Mouse (Mus musculus) forebrain, embryonic 16.5 days (tissue): Measurements from ENCODE around the gene Tex22. TPM values are rescaled to one million over a fixed set of nuclear protein-coding genes. Genes with fewer than 3 reads are reported as not detected.

Experiments used
- ATAC-seq: fragments of 200-750 bp; cut with Nextera tagmentation; 2 replicates; pipeline ENCODE4 v1.8.0; 2017; ENCODE audit warnings: mild to moderate bottlenecking, moderate library complexity
- H3K27ac ChIP-seq: fragments of 300-500 bp; sonication (generic); 2 replicates; pipeline ENCODE4 v1.5.1; 2014; ENCODE audit warnings: low read length, control low read depth
- H3K27me3 ChIP-seq: fragments of 300-500 bp; sonication (generic); replicated peaks from 2 replicates; pipeline ENCODE4 v1.6.1; 2014; ENCODE audit warnings: low read length; ENCODE audit not compliant: control insufficient read depth, insufficient read depth
- H3K36me3 ChIP-seq: fragments of 300-500 bp; sonication (generic); 2 replicates; pipeline ENCODE4 v1.6.1; 2014; ENCODE audit not compliant: control insufficient read depth, insufficient read depth
- H3K4me1 ChIP-seq: fragments of 300-500 bp; sonication (generic); replicated peaks from 2 replicates; pipeline ENCODE4 v1.6.1; 2014; ENCODE audit warnings: low read length; ENCODE audit not compliant: control insufficient read depth, insufficient read depth
- H3K4me2 ChIP-seq: fragments of 300-500 bp; sonication (generic); 2 replicates; pipeline ENCODE4 v1.6.1; 2014; ENCODE audit warnings: mild to moderate bottlenecking, low read length, control low read depth
- H3K4me3 ChIP-seq: fragments of 300-500 bp; sonication (generic); replicated peaks from 2 replicates; pipeline ENCODE4 v1.5.1; 2014; ENCODE audit warnings: mild to moderate bottlenecking, low read length, control low read depth
- H3K9ac ChIP-seq: fragments of 300-500 bp; sonication (generic); replicated peaks from 2 replicates; pipeline ENCODE4 v1.6.1; 2014; ENCODE audit warnings: low read depth, low read length, control low read depth
- H3K9me3 ChIP-seq: fragments of 300-500 bp; sonication (generic); 2 replicates; pipeline ENCODE4 v1.6.1; 2016; ENCODE audit warnings: low read length; ENCODE audit not compliant: control insufficient read depth
- WGBS: fragments of 180-500 bp; shearing (Covaris S2); extraction: QIAGEN DNeasy Blood & Tissue Kit; methylation state at CpG from one replicate; pipeline ENCODE4 v1.1.7; 2014; 5-methylcytosine and 5-hydroxymethylcytosine counted together
- polyA plus RNA-seq: library from polyadenylated mRNA; unstranded; fragments of >200 nt; fragmentation: Nextera tagmentation; extraction: Ambion mirVana; gene quantifications from 2 replicates; pipeline ENCODE4 v1.2.1, GENCODE M21; 2015

Tex22 gene
- polyA plus RNA-seq, 1 experiment from 2014 or later, result not detected

- Histone ChIP-seq H3K4me2 (no peak overlapping the region), H3K27ac (no peak overlapping the region), H3K9me3 (no peaks in the 10 kb centered on the region), H3K36me3 (peaks cover 27% of the 10 kb centered on the region), H3K9ac (no peak overlapping the region), H3K4me3 (no peak overlapping the region), H3K27me3 (no peaks in the 10 kb centered on the region), H3K4me1 (no peaks in the 10 kb centered on the region)
- WGBS, result 91% methylated on average over 12 of the region's 12 CpGs
- ATAC-seq, result no peak
Measured at GRCm38 (mm10) chr12:113050671-113051070, 23.6 kb upstream of the Tex22 start.

GRCm38 (mm10) chr12:113051628-113052403 is 22.5 kb upstream of the Tex22 start:
- H3K36me3 ChIP-seq, result peaks cover 32% of the 10 kb centered on the region
- 75% methylated on average over 9 of the region's 9 CpGs for WGBS

GRCm38 (mm10) chr12:113056089-113056488 is 18.2 kb upstream of the Tex22 start:
- H3K36me3 ChIP-seq, result peaks cover 50% of the 10 kb centered on the region
- H3K27ac ChIP-seq, result no peak overlapping the region
- no peak for ATAC-seq
- no peak overlapping the region for H3K4me2 ChIP-seq
- H3K4me1 ChIP-seq, result no peaks in the 10 kb centered on the region
- 95% methylated on average over 8 of the region's 8 CpGs for WGBS
- no peak overlapping the region for H3K4me3 ChIP-seq
- no peak overlapping the region for H3K9ac ChIP-seq
- H3K9me3 ChIP-seq, result no peaks in the 10 kb centered on the region
- no peaks in the 10 kb centered on the region for H3K27me3 ChIP-seq

More at GRCm38 (mm10) chr12:113051628-113052403, 22.5 kb upstream of the Tex22 start:
- no peak for ATAC-seq
- Histone ChIP-seq H3K9me3 (no peaks in the 10 kb centered on the region), H3K4me2 (no peak overlapping the region), H3K4me3 (no peak overlapping the region), H3K9ac (no peak overlapping the region), H3K27ac (no peak overlapping the region), H3K27me3 (no peaks in the 10 kb centered on the region), H3K4me1 (no peaks in the 10 kb centered on the region)

- H3K4me1 ChIP-seq, result no peaks in the 10 kb centered on the region
- no peak overlapping the region for H3K4me2 ChIP-seq
- no peaks in the 10 kb centered on the region for H3K9me3 ChIP-seq
- peaks cover 42% of the 10 kb centered on the region for H3K36me3 ChIP-seq
- no peak overlapping the region for H3K9ac ChIP-seq
- no peak for ATAC-seq
- H3K4me3 ChIP-seq, result no peak overlapping the region
- no peaks in the 10 kb centered on the region for H3K27me3 ChIP-seq
- 91% methylated on average over 5 of the region's 5 CpGs for WGBS
- H3K27ac ChIP-seq, result no peak overlapping the region
Measured at GRCm38 (mm10) chr12:113060178-113060577, 14.1 kb upstream of the Tex22 start.

- Histone ChIP-seq H3K9ac (no peak overlapping the region), H3K4me2 (no peak overlapping the region)
- WGBS, result 94% methylated on average over 9 of the region's 9 CpGs
Measured at GRCm38 (mm10) chr12:113061606-113062005, 12.7 kb upstream of the Tex22 start.

GRCm38 (mm10) chr12:113062201-113062600 is 12.1 kb upstream of the Tex22 start:
- no peak overlapping the region for H3K27ac ChIP-seq
- H3K4me3 ChIP-seq, result no peak overlapping the region
- 89% methylated on average over 10 of the region's 10 CpGs for WGBS
- H3K36me3 ChIP-seq, result peaks cover 33% of the 10 kb centered on the region
- no peaks in the 10 kb centered on the region for H3K9me3 ChIP-seq
- no peak for ATAC-seq
- no peaks in the 10 kb centered on the region for H3K27me3 ChIP-seq
- no peak overlapping the region for H3K4me2 ChIP-seq
- no peak overlapping the region for H3K9ac ChIP-seq
- no peaks in the 10 kb centered on the region for H3K4me1 ChIP-seq

More at GRCm38 (mm10) chr12:113061606-113062005, 12.7 kb upstream of the Tex22 start:
- Histone ChIP-seq H3K27me3 (no peaks in the 10 kb centered on the region), H3K36me3 (peaks cover 39% of the 10 kb centered on the region), H3K4me1 (no peaks in the 10 kb centered on the region), H3K27ac (no peak overlapping the region), H3K4me3 (no peak overlapping the region), H3K9me3 (no peaks in the 10 kb centered on the region)
- no peak for ATAC-seq

- peaks cover 24% of the 10 kb centered on the region for H3K36me3 ChIP-seq
- no peak for ATAC-seq
Measured at GRCm38 (mm10) chr12:113063700-113064099, 10.6 kb upstream of the Tex22 start.

GRCm38 (mm10) chr12:113068002-113068401 is 6.3 kb upstream of the Tex22 start:
- Histone ChIP-seq H3K36me3 (peaks cover 17% of the 10 kb centered on the region), H3K4me3 (no peak overlapping the region), H3K4me2 (no peak overlapping the region), H3K27me3 (no peaks in the 10 kb centered on the region), H3K9me3 (no peaks in the 10 kb centered on the region), H3K9ac (no peak overlapping the region), H3K27ac (no peak overlapping the region), H3K4me1 (no peaks in the 10 kb centered on the region)
- no peak for ATAC-seq
- WGBS, result 84% methylated on average over 7 of the region's 7 CpGs

More at GRCm38 (mm10) chr12:113063700-113064099, 10.6 kb upstream of the Tex22 start:
- Histone ChIP-seq H3K9ac (no peak overlapping the region), H3K4me3 (no peak overlapping the region), H3K4me2 (no peak overlapping the region), H3K27ac (no peak overlapping the region), H3K4me1 (no peaks in the 10 kb centered on the region), H3K27me3 (no peaks in the 10 kb centered on the region), H3K9me3 (no peaks in the 10 kb centered on the region)
- 94% methylated on average over 7 of the region's 7 CpGs for WGBS

GRCm38 (mm10) chr12:113069389-113069788 is 4.9 kb upstream of the Tex22 start:
- ATAC-seq, result no peak
- no peak overlapping the region for H3K4me3 ChIP-seq
- H3K9me3 ChIP-seq, result no peaks in the 10 kb centered on the region
- 95% methylated on average over 6 of the region's 6 CpGs for WGBS
- no peak overlapping the region for H3K9ac ChIP-seq
- no peak overlapping the region for H3K4me2 ChIP-seq
- peaks cover 16% of the 10 kb centered on the region for H3K36me3 ChIP-seq
- no peaks in the 10 kb centered on the region for H3K27me3 ChIP-seq
- H3K4me1 ChIP-seq, result peaks cover 7% of the 10 kb centered on the region
- H3K27ac ChIP-seq, result no peak overlapping the region
